Mouse (Mus musculus) liver (tissue): ENCODE results near the gene Cers5.
A peak's percentile ranks its signal among the peaks of the same experiment; 100 is the strongest.
"Not testable (repeated sequence)": the region's sequence is repeated elsewhere in the genome, so short reads cannot be mapped to it uniquely, and the experiment has no call there.

ENCODE experiments used
- DNase-seq: peaks from one replicate; pipeline ENCODE4 v3.0.0-alpha.2; 2020; ENCODE audit warnings: mixed read lengths

Cers5 gene

DNA sequence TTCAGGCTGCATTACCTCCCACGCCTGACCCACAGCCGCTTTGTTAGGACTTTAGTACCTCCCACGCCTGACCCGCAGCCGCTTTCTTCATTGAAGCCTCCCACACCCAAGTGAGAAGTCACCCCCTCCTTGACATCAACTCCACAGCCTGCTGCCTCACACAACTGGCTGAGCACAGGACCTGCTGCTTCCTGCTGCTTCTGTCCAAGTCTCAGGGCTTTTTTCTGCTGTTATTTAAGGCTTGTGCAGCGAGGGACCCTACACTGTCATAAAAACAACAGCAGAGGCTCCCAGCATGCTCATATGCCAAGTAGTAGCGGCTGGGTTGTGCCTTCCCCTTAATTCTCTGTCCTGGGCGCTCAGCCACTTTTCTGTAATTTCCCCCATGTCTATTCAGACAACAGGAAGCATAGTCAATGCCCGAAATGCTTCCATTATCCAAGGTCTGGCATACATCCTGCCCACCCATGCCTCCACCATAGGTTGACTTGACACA is 15.0 kb upstream of the Cers5 start:
- no peak for DNase-seq

- no peak for DNase-seq
These were observed 6.1 kb upstream of the Cers5 start for GRCm38 (mm10) chr15:99778677-99779335.

DNA sequence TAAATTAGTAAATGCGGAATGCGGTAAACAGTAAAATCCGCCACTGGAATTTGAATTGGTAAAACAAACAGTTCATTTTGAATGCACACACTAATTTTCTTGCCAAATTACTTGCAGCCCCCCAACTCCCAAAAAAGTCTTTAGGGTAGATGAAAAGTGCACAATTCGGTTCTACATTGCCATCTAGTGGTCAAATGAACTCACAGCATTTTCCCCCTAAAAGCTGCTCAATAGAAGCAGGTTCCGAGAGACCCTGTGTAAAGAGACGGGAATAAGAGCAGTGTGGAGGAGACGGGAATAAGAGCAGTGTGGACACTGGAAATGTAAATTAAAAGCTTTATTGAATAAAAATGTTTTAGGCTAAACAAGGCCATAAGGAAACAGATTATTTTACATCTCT is 5.5 kb upstream of the Cers5 start:
- DNase-seq = no peak

DNA sequence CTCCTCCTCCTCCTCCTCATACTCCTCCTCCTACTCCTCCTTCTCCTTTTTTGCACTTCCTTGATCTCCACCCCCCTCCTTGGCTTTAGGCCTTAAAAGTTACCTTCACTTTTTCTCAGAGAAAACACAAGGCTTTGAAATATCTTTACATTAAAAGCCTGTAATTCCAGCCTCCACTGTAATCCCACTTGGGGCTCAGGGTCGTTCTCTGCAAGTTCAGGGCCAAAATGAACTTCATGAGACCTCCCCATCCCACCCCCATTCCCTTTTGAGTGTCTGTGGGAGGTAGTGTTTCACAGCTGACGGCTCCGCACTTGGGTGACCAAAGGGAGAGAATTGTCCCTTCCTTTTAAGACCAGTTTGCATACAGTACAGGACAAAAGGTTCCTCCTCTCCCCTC is 240 bp upstream of the Cers5 start:
- DNase-seq = no peak

- peak; percentile 86 for DNase-seq
These were observed 306 bp downstream of the Cers5 start for GRCm38 (mm10) chr15:99772277-99772880.

- DNase-seq = no peak
These were observed 946 bp downstream of the Cers5 start for GRCm38 (mm10) chr15:99771601-99772276.

- DNase-seq = no peak
These were observed 1.6 kb downstream of the Cers5 start for GRCm38 (mm10) chr15:99771004-99771500.

DNA sequence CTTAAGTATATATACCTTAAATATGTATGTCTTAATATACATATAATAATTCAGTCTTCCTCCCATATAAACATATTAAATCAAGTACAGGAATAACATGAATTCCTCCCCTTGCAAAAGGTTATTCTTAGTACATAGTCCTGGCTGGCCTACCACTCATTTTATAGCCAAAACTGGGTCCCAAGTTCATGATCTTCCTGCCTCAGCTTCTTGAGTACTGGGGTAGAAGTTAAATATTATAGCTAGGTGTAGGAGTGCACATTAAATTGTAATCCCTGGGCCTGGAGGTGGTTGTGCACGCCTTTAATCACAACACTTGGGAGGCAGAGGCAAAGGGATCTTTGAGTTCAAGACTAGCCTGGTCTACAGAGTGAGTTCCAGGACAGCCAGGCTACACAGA is 3.9 kb downstream of the Cers5 start:
- DNase-seq = no peak

- DNase-seq = no peak
These were observed 5.2 kb downstream of the Cers5 start for GRCm38 (mm10) chr15:99767467-99767866.

GRCm38 (mm10) chr15:99754204-99754603 is 18.5 kb downstream of the Cers5 start:
- no peak for DNase-seq

DNA sequence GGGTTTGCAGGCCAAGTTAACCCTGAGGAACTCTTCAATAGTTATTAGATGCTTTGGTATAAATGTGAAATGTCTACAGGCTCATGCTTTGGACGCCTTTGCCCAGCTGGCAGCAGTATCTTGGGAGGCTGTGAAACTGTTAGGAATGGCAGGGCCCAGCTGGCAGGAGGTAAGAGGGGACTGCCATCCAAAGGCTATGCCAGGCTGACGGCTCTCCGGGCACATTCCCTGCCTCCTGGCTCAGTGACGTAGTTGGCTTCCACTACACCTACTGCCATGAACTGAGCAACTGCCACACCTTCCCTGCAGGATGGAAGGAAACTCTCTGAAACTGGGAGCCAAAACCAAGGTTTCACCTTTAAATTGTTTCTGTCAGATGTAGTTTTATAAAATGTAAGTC is 32.5 kb downstream of the Cers5 start:
- no peak for DNase-seq

- no peak for DNase-seq
These were observed 36.0 kb downstream of the Cers5 start for GRCm38 (mm10) chr15:99736675-99737074.

DNA sequence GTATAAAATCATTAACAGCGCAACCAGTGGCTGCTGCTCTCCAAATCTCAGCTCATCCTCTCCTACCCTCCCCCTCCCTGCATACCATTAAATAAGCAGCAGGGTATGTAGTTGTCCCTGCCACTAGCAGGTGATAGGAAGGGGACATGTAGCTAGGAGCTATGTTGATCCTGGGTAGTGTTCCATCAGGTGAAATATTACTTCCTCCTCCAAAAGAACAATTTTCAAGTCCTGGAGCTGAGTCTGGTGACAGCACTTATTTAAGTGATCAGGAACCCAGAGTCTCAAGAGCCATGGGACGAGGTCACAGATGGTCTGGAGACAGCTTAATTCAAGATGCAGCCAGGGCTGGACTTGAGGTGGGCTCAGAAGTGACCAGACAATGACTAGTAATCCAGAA is 37.1 kb downstream of the Cers5 start:
- no peak for DNase-seq

DNA sequence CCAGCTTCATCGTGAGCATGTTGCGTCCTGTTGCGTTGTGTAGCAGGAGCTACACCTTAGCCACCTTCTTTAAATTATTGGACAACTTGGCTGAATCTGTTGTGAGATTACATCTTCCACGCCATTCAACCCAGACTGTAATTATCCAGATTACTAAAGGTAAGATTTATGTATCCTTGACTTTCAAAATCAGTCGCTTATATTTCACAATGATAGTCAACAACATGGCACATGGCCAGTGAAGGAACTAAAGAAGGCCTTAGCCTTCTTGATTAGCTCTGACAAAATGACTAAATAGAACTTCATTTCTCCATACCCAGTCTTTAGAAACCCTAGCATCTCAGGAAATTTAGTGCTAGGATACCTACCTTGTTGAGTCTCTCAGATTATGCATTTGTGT is 39.5 kb downstream of the Cers5 start:
- no peak for DNase-seq

DNA sequence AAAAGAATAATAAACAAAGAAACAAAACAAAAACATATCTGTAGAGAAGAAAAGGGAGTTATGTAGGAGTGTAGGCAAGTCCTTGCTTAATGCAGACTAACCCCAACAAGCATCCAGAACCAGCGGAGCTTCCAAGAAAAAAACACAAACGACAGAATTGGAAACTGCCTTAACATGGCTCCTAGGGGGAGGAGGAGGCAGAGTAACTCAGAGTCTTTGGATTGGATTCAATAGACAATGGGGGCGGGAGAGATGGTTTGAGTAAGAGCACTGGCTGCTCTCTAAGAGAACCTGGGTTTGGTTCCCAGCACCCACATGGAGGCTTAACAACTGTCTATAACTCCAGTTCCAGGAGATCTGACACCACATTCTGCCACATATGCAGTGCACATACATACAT is 41.0 kb downstream of the Cers5 start:
- DNase-seq = no peak

- DNase-seq = no peak
These were observed 41.5 kb downstream of the Cers5 start for GRCm38 (mm10) chr15:99731167-99731566.

- DNase-seq = no peak
These were observed 43.5 kb downstream of the Cers5 start for GRCm38 (mm10) chr15:99729056-99729783.

- no peak for DNase-seq
These were observed 44.5 kb downstream of the Cers5 start for GRCm38 (mm10) chr15:99728211-99728610.

DNA sequence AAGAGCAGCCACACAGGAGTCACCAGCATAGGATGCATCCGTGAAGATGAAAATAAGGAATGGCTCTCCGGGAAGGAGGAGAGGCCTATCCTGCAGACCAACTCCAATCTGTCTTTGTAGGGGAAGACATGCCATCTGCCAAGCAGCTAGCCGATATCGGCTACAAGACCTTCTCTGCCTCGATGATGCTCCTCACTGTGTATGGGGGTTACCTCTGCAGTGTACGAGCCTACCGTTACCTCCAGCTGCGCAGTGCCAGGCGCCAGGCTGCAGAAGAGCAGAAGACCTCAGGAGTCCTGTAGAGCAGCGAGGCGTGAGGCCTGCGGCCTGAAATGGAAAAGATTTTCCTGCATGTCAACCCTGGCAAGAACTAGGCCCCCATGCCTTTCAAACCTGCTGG is 45.2 kb downstream of the Cers5 start:
- no peak for DNase-seq

DNA sequence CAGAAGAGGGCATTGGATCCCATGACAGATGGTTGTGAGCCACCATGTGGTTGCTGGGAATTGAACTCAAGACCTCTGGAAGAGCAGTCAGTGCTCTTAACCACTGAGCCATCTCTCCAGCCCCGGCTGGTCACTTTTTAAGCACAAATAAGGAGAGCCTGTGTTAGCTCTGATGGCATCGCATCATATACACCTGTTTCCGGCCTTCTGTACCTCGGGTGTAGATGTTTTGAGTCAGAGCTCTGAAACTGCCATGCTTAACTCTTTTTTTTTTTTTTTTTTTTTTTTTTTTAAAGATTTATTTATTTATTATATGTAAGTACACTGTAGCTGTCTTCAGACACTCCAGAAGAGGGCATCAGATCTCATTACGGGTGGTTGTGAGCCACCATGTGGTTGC is 45.6 kb downstream of the Cers5 start:
- not testable (repeated sequence) for DNase-seq

- DNase-seq = no peak
These were observed 46.1 kb downstream of the Cers5 start for GRCm38 (mm10) chr15:99726549-99726948.

DNA sequence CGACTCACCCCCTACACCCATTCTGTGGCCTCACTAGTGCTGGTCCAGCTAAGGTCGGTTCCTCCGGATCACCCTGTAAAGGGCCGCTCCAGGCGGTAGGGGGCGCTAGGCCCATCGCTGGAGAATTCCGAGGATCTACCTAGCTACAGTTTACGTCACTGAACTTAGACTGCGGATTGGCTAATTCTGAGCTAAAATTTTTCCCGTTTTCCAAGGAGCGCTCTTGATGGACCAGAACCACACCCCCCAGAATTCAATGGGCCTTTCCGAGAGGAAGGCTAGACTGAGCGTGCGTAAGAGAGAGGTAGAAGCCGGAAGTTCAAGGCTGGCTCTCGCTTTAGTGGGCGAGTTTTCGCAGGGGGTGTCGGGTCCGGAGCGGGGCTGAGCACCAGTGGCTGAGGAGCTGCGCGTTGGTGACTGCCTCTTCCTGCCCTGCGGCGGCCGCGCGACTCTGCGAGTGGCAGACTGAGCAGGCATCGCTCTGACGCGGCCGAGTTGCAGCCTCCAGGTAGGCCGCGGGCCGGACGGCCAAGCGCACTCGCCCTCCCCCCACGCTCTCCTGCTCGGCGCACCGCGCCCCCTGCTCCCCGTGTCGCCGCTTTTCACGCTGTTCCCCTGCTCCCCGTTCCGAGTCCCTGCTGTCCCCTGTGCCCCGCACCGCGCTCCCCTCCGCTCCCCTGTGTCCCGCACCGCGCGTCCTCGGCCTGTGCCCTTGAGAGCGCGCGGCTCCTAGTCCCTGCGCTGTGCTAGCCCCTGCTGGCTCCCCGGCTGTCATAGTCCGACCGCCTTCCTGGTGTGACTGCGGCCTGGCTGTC is 47.1 kb downstream of the Cers5 start, which contains the start of gene Cox14:
Gene Cox14, plus strand, starts transcription at position 278 of the 815 bp plus-strand sequence.
- DNase-seq = peak; percentile 92
